Mouse (Mus musculus): ENCODE data around the gene R3hdm1. TPM values are rescaled to one million over a fixed set of nuclear protein-coding genes. Genes with fewer than 3 reads are reported as not detected.

R3hdm1 gene
- polyA plus RNA-seq (2017; shearing (Covaris generic)) = 90.9 TPM

GRCm38 (mm10) chr1:128102641-128103461, at the start of gene R3hdm1, which contains the start of gene Zranb3:
TSS of gene R3hdm1 (plus strand) at chr1:128103301.
TSS of gene Zranb3 (minus strand) at chr1:128103047.

GRCm38 (mm10) chr1:128243627-128243995, 140.5 kb downstream of the R3hdm1 start, which contains the start of gene Ubxn4:
TSS of gene Ubxn4 (plus strand) at chr1:128243964.

Other genes with a start within 250 kb of the R3hdm1 start
- gene Map3k19, start 248.3 kb upstream of the R3hdm1 start, polyA plus RNA-seq (2017; shearing (Covaris generic)) = 1.1 TPM
- 83.1 TPM for gene Rab3gap1, start 234.5 kb upstream of the R3hdm1 start, polyA plus RNA-seq (2017; shearing (Covaris generic))
- 3.1 TPM for gene Zranb3, start 254 bp upstream of the R3hdm1 start, polyA plus RNA-seq (2017; shearing (Covaris generic))
- gene Ubxn4, start 140.7 kb downstream of the R3hdm1 start, polyA plus RNA-seq (2017; shearing (Covaris generic)) = 121 TPM
- 0.07 TPM for gene Lct, start 225.0 kb downstream of the R3hdm1 start, polyA plus RNA-seq (2017; shearing (Covaris generic))

Measured in inflammation-experienced regulatory T-cells, adult 16 weeks (primary cell).